Mouse (Mus musculus) thymus, adult 18-20 months (tissue): Measurements from ENCODE around the gene Elmsan1.
A peak's percentile ranks its signal among the peaks of the same experiment; 100 is the strongest.

Experiments used
- DNase-seq, 2 experiments: peaks; one replicate each; pipeline ENCODE4 v3.0.0; 2022; ENCODE audit warnings: mixed read lengths in 2 of 2

The Elmsan1 gene

DNA sequence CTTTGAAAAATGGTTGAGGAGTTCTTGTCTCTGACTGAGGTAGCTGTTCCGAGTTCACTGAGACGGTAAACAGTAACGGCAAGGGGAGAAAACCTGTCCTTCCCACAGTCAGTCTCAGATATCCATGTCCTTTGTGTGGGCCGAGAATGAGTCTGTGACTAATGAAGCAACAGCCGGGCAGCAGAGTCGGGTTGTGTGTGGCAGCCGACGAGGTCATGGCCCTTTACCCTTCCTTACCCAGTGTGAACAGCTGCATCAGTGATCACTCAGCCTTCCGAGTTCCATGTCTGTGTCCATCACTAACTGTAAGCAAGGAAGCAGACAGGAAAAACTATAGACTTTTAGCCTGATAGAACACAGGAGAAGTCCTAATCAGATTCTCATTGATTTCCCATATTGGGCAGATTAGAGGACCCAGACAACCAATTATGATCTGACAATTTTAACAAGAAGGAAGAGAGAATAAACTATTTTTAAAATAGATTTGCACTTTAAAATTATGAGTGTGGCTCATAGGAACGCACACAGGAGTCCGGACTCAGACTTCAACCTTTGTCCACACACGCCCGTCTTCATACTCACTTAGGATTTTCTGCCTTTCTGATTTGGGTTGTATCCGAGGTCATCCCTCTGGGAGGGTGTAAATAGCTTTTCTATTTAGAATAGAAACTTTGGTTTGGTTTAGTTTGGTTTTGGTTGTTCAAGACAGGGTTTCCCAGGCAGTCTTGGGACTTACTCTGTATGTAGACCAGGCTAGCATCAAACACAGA lies 76.2 kb downstream of the Elmsan1 start:
- DNase-seq: no peak

DNA sequence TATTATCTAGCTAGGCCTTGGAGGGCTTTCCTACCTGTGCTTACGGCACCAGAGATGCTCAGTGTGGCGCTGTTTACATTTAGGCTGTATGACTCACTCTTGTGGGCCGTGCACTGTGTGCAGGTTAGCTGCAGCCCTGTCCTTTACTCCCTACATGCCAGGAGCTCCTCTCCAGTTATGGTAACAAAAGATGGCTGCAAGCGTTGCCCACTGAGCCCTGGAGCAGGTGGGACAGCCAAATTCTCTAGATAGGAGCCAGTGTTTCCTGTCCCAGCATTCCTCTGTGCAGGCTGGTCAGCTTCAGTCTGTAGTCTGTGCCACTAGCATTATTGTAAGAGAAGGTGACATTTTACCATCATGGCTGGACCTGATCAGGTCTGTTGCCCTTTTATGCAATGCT lies 77.4 kb downstream of the Elmsan1 start:
- DNase-seq: no peak

DNA sequence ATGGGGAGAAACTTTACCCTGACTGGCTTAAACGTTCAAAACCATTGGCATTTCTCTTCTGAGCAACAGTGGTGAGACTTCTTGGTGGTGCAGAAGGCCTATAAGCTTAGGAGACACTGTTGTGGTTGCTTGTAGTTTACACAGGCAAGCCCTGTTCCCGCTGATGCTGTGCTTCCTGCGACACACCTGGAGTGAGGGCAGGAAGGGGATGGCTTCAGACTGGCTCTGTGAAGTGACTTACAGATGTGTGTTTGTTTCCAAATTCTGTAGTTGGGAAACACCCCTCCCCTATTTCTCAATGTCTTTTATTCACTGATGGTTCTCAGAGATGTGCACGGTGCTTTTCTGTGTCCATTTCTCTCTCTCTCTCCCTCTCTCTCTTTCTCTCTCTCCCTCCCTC lies 78.5 kb downstream of the Elmsan1 start:
- no peak for DNase-seq

DNA sequence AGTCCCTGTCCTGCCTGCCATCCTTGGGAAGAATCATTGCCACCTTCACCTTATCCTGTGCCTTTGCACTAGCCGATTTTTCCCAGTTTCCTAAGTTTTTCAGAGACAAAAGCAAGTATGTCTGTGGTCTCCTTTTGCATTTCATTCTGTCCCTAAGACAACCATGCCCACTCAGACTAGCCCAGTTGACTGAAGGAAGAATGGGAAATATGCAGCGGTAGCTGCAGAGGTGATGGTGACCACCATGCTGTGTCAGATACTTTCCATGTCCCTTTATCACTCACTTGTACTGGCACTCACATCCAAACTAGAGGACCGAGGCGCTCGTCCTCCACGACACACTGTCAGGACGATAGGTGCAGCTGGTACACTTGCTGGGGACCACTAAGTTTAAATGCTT lies 81.5 kb downstream of the Elmsan1 start:
- no peak for DNase-seq

DNA sequence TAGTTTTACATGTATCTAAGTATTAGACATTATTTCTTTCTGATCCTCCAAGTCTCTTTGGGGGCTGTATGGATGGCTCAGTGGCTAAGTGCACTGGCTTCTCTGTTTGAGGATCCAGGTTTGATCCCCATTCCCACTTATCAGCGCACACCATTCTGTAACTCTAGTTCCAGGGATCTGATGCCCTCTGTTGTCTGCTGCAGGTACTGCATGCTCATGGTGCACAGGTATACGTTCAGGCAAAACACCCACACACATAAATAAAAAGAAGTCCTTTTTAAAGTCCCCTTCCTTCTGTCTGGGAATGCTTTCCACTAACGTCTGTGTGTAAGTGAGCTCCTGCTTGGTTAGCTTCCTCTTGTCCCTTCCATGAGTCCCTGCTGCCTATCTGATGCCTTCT lies 86.4 kb downstream of the Elmsan1 start:
- DNase-seq: no peak

DNA sequence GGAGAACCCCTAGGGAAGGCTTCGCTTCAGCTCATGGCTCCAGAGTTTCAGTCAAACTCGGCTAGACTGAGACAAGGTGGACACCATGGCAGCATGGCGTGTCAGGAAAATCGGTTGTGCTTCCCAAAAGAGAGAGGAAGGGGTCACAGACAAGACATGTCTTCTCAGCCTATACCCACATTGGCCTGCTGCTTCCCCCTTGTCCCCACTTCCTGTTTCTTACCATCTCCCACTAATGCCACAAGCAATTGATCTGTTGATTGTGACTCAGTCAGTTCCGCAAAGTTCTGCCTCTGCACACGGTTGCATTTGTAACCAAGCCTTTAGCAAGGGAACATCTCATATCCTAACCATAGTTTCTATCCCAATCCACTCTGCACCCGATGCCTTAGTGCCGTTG lies 88.8 kb downstream of the Elmsan1 start:
- DNase-seq: no peak

DNA sequence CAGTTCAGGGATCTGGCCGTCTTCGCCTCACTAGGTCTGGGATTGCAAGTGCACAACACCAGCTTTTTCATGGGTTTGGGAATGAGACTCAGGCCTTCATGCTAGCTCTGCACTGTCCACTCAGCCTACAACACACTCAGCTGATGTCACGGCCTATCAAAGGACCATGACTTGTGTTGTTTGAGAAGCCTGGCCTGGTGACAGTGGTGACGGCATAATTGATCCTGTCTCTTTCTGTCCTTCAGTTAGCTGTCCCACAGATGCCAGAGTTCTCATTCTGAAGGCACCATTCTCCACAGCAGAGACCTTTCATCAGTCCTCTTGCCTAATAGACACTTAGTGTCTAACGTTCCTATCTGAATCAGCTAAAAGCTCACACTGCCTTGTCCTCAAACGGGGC lies 90.1 kb downstream of the Elmsan1 start:
- DNase-seq: no peak

DNA sequence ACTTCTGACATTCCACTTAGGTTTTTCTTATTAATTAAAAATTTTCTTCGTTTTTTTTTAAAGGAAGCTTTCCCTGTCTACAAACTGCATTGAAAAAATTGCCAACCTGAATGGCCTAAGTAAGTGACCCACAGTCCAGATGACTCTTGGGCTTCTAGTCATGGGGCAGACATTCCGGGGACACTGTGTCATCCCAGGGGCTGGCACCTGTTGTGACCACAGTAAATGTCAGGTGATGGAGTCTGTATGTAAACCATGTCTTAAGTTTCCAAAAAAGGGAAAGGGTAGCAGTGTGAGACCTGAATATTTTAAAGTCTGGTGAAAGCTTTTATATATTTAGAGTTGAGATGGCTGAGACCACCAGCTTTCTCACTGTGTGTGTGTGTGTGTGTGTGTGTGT lies 91.8 kb downstream of the Elmsan1 start:
- no peak for DNase-seq

DNA sequence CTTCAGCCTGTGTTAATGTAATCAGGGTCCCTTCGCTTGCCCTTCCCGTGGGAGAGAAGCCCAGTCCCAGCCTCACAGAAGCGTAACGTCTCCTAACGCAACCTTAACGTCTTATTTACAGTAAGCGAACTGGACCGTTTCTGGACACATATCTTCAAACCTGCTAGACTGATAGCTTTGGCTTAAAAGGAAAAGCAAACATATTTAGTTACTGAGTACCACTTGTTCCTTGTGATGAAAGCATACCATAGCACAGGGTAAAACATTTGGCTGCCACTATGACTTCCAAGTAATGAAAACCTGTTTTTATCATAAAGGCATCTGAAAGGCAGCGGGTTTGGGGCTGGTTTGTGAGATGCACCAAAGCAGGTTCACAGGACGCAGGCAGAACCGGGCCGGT lies 92.8 kb downstream of the Elmsan1 start:
- DNase-seq: no peak

DNA sequence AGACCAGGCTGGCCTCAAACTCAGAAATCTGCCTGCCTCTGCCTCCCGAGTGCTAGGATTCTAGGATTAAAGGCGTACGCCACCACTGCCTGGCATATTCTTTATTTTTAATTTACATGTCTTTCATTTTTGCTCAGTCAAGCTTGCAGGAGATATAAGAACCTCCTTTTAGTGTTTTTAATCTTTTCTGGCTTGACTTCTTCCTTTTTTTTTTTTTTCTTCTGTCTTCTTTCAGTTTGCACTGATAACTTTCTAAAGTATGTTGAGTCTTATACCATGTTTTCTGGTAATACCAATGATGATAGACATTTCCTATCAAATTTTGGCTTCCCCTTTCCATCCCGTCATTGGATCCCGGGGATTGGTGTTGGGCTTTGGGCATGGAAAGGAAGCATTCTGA lies 99.1 kb downstream of the Elmsan1 start:
- DNase-seq: no peak

DNA sequence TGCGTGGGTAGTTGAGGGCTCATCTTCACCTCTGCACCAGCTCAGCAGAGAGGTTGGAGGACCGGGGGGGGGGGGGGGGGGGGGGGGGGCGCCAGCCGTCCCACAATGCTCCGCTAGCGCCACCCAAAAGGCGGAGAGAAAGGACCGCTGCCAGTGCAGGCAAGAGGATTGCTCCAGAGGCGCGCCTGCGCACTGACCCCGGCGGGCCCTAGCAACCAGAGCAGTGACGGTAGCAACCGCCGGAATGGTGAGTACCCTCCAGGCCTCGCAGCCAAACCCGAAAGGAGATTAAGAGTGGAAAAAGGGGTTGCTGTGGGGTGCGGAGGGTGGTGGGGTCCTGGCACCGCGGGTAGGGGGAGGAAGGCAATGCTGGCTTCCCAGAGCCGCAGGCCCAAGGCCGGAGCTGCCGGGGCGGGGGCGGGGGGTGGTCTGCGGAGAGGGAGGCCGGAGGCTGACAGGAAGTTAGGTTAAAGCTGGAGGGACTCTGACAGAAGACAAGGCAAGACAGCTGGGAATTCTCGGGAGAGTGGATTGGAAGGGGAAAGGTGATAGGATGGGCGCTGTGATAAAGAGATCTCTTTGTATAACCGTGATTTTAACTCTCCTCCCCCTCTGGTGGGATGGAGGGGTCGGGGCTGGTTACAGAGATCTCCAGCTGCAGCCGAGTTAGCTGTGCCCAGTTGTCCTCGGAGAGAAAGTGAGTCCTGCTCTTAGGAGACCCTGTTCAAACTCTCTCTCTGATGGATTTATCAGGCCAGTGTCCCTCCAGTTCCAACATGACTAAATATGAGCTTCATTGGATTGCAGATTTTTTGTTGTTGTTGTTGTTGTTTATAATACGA lies 104.3 kb downstream of the Elmsan1 start, which contains the start of gene Dnal1:
Gene Dnal1, plus strand, starts transcription at position 214 of the 842 bp plus-strand sequence.
- peak; percentile 70 to 73 for DNase-seq

DNA sequence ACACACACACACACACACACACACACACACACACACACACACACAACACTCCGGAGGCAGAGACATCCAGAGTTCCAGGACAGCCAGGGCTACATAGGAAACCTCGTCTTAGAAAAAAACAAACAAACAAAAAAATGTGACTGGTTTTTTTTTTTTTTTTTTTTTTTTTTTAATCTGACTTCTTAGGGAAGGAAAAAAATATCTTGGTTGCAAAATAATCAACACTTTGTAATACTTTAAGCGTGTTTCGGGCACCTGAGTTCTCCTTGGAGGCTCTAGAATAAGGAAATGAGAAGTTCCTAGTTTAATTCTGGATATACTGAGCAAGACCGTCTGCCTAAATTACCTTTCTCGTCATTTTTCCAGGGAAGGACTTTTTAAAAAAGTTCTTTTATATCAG lies 105.0 kb downstream of the Elmsan1 start:
- DNase-seq: no peak

DNA sequence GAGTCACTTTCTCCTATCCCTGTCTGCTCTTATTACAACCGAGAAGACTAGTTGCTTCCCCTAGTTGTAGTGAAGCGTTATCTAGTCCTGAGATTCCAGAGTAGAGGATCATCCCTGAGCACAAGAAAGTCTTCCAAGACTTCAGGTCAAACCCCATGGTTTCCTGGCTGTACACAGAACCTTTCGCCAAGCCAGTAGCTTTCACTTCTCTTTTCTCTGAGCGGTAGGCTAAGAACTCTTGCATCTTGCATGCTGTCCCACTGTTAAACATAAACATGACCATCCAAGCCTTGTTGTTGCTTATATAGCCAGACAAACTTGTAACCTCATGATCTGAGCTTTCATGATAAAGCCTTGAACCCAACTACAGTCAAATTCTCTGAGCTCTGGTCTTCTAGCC lies 107.9 kb downstream of the Elmsan1 start:
- no peak for DNase-seq

DNA sequence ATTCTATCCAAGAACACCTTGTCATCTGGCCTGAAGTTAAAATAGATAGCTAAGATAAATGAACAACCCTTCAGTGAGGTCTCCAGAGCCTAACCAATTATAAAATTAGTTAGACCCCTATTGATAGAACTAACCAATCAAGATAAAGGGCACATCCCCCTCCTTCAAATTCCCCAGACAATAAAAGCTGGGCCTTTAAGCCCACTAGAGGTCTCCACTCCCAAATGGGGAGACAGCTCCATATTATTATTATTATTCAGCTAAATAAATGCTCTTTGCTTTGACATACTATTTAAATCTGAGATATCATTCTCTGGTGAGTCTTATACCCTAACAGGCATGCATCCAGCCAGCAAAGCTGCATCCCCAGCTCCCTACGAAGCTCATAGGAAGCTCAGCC lies 108.8 kb downstream of the Elmsan1 start:
- DNase-seq: no peak

DNA sequence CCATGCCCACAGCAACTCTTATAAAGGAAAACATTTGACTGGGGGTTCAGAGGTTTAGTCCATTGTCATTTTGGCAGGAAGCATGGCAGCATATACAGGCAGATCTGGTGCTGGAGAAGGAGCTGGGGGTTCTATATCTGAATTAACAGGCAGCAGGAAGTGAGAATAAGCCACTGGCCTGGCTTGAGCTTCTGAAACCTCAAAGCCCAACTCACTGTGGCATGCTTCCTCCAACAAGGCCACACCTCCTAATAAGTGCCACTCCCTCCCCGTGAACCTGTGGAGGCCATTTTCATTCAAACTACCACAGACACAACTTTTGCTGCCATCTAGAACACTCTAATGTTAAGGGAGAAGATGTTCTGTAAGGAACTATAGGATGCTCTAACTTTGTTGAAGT lies 111.0 kb downstream of the Elmsan1 start:
- no peak for DNase-seq

DNA sequence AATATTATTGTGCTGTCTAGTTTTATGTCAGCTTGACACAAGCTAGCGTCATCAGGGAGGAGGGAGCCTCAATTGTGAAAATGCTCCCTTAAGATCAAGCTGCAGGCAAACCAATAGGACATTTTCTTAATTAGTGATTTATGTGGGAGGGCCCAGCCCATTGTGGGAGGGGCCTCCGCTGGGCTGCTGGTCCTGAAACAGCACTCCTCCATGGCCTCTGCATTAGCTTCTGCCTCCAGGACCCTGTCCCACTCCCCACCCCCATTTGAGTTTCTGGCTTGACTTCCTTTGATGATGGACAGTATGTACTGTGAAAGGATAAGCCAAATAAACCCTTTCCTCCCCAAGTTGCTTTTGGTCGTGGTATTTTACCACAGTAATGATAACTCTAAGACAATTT lies 111.7 kb downstream of the Elmsan1 start:
- no peak for DNase-seq

DNA sequence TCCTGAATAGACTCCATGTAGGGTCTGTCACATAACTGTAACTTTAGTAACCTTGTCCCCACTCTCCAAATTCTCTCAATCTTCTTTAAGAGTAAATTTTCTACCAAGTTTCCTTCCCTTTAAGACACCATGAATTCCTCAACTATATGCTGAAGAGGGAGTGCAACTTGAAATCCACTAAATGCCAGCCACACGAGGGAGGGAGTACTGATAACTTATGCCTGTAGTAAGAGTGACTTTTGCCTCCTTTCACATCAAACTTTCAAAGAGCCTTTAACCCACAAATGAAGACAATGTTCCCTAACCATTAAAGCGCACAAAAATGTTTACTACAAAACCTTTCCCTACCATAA lies 117.2 kb downstream of the Elmsan1 start:
- no peak for DNase-seq

DNA sequence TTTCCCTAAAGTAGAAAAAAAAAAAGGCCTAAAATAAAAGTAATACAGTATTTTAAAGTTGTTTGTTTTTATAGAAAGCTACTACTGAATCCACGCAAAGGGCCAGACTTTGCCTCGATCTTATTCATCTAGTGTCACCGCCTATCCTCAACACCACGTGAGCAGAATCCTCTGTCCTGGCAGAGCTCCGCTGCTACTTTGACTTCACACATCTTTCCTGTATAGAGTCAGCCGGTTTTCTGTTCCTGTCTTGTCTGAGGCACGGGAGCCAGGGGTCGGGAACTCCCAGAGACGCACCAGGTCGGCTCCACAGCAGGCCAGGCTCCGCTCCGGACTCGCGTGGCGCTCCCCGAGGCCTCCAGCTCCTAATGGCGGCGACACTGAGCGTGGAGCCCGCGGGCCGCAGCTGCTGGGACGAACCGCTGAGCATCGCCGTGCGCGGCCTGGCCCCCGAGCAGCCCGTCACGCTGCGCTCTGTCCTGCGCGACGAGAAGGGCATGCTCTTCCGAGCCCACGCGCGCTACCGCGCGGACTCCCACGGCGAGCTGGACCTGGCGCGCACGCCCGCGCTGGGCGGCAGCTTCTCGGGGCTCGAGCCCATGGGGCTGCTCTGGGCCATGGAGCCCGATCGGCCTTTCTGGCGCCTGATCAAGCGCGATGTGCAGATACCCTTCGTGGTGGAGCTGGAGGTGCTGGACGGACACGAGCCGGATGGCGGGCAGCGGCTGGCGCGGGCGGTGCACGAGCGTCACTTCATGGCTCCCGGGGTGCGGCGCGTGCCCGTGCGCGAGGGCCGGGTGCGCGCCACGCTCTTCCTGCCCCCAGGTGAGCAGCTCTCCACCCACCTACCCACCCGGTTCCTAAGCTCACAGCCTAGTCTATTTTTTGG lies 117.8 kb downstream of the Elmsan1 start, which contains the start of gene Acot6:
Gene Acot6, plus strand, starts transcription at position 51 of the 889 bp plus-strand sequence.
- peak; percentile 8 to 9 for DNase-seq

DNA sequence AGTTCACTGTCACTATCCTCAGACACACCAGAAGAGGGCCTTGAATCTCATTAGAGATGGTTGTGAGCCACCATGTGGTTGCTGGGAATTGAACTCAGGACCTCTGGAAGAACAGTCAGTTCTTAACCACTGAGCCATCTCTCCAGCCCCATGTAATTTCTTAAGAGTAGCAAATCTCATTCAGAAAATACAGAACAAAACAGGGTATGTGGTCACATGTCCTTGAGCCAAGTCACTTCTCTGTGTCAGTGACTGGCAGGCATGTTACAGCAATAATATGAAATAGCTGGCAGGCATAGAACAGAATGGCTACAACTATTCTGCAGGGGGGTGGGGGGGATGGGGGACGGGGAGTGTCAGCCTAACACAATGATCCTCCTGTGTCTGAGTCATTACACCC lies 118.6 kb downstream of the Elmsan1 start:
- no peak for DNase-seq

DNA sequence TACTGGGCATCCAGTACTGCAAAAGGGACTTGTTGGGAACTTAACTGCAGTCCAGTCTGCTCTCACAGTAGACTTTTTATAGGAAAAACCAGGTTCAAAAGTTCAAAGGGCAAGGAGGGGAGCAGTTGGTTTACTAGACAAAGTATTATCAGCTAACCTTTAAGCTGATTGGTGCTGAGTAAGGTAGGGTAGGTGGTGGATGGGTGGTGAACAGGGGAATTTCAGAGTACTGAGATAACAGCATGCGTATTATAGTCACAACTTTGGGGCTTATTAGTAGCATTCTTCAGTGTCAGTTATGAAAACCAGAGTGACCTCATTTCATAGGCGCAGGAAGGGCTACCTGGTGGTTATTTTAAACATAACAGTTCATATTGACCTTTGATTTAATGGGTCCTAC lies 119.1 kb downstream of the Elmsan1 start:
- DNase-seq: no peak
